Mouse (Mus musculus): ENCODE measurements around the gene Gemin5. TPM values are rescaled to one million over a fixed set of nuclear protein-coding genes. Genes with fewer than 3 reads are reported as not detected.
"Not testable (repeated sequence)": the region's sequence is repeated elsewhere in the genome, so short reads cannot be mapped to it uniquely, and the experiment has no call there.

Gemin5 gene
- polyA plus RNA-seq, 1 experiment: 18.7 TPM

GRCm38 (mm10) chr11:58193326-58193725 lies 25.0 kb upstream of the Gemin5 start:
- TF ChIP-seq REST (IDR thresholded peaks at IDR 0.05; ENCODE audit: insufficient read depth, insufficient read length) (no peak), TCF12 (IDR thresholded peaks at IDR 0.05; ENCODE audit: insufficient read depth, poor library complexity, severe bottlenecking) (no peak), MYOD1 (IDR thresholded peaks at IDR 0.05; ENCODE audit: control insufficient read depth in 1 of 3, insufficient read length in 2 of 3, low read depth in 2 of 3) (no peak), E2F4 (IDR thresholded peaks at IDR 0.05; ENCODE audit: insufficient read depth) (no peak), POLR2A (IDR thresholded peaks at IDR 0.05; ENCODE audit: insufficient read length, low read depth) (no peak), USF1 (IDR thresholded peaks at IDR 0.05; ENCODE audit: low read depth) (no peak), MAX (IDR thresholded peaks at IDR 0.05; ENCODE audit: low read depth) (no peak), MYOG (IDR thresholded peaks at IDR 0.05; ENCODE audit: control insufficient read depth in 1 of 3, insufficient read depth in 1 of 3, insufficient read length in 2 of 3, low read depth in 2 of 3) (no peak), TCF3 (IDR thresholded peaks at IDR 0.05; ENCODE audit: insufficient read length, low read depth) (no peak), POLR2AphosphoS2 (IDR thresholded peaks at IDR 0.05; ENCODE audit: insufficient read length, low read depth) (no peak), CEBPB (IDR thresholded peaks at IDR 0.05; ENCODE audit: insufficient read depth, poor library complexity, severe bottlenecking) (no peak), SRF (IDR thresholded peaks at IDR 0.05; ENCODE audit: control insufficient read depth, insufficient read length, low read depth) (no peak)
- Histone ChIP-seq H3ac (ENCODE audit: control insufficient read depth, insufficient read length) (no peak overlapping the region), H3K27me3 (ENCODE audit: control insufficient read depth, insufficient read depth, insufficient read length) (peaks cover 5% of the 10 kb centered on the region), H3K79me2 (ENCODE audit: control insufficient read depth, insufficient read depth) (no peaks in the 10 kb centered on the region), H3K4me3 (no peak overlapping the region), H3K4me2 (ENCODE audit: low read depth) (no peak overlapping the region), H3K36me3 (ENCODE audit: control insufficient read depth, insufficient read depth) (no peaks in the 10 kb centered on the region)

DNA sequence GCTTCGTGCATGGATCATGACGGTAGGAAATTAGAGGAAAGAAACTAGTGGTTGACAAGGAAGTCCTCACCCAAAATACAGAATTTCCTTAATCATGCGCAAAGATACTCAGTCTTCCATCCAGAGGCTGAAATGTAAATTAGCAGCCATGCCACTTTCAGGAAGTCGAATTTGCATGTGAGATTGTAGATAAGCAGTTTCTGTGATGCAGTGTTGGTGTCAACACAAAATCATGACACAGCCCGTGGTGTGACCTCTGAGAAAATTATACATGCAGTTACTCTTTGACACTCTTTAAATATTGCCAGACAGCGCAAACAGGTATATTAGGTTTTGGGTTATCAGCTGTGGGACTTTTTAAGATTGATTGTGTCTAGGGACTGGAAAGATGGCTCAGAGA lies 21.3 kb upstream of the Gemin5 start:
- no peak overlapping the region for H3K4me2 ChIP-seq (ENCODE audit: low read depth)
- TF ChIP-seq TCF3 (IDR thresholded peaks at IDR 0.05; ENCODE audit: insufficient read length, low read depth) (no peak), MYOD1 (IDR thresholded peaks at IDR 0.05; ENCODE audit: control insufficient read depth in 1 of 3, insufficient read length in 2 of 3, low read depth in 2 of 3) (no peak), TCF12 (IDR thresholded peaks at IDR 0.05; ENCODE audit: insufficient read depth, poor library complexity, severe bottlenecking) (no peak), E2F4 (IDR thresholded peaks at IDR 0.05; ENCODE audit: insufficient read depth) (no peak), POLR2AphosphoS2 (IDR thresholded peaks at IDR 0.05; ENCODE audit: insufficient read length, low read depth) (no peak), CEBPB (IDR thresholded peaks at IDR 0.05; ENCODE audit: insufficient read depth, poor library complexity, severe bottlenecking) (no peak), MYOG (IDR thresholded peaks at IDR 0.05; ENCODE audit: control insufficient read depth in 1 of 3, insufficient read depth in 1 of 3, insufficient read length in 2 of 3, low read depth in 2 of 3) (no peak), MAX (IDR thresholded peaks at IDR 0.05; ENCODE audit: low read depth) (no peak), POLR2A (IDR thresholded peaks at IDR 0.05; ENCODE audit: insufficient read length, low read depth) (no peak), SRF (IDR thresholded peaks at IDR 0.05; ENCODE audit: control insufficient read depth, insufficient read length, low read depth) (no peak)
- no peak overlapping the region for H3K4me3 ChIP-seq
- H3K27me3 ChIP-seq (ENCODE audit: control insufficient read depth, insufficient read depth, insufficient read length): peaks cover 5% of the 10 kb centered on the region
- H3K36me3 ChIP-seq (ENCODE audit: control insufficient read depth, insufficient read depth): no peaks in the 10 kb centered on the region
- H3K79me2 ChIP-seq (ENCODE audit: control insufficient read depth, insufficient read depth): no peaks in the 10 kb centered on the region
- no peak overlapping the region for H3ac ChIP-seq (ENCODE audit: control insufficient read depth, insufficient read length)

DNA sequence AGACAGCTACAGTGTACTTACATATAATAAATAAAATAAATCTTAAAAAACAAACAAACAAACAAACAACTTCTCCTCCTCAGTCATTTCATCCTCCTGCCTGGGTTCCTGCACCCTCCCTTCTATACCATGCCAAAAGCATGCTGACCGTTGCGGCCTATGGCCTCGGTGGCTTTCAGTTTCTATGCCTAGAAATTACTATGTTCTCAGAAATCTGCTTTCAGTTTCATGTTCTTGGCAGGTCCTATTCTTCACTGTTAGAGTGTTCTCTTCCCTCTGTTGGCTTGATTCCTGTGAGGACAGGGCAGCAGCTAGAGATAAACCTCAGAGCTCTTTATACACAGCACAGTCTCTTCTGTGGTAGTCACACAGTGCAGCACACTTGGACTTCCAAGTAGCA lies 15.2 kb upstream of the Gemin5 start:
- Histone ChIP-seq H3K27me3 (ENCODE audit: control insufficient read depth, insufficient read depth, insufficient read length) (peaks cover 5% of the 10 kb centered on the region), H3K4me3 (no peak overlapping the region), H3K79me2 (ENCODE audit: control insufficient read depth, insufficient read depth) (no peaks in the 10 kb centered on the region), H3K4me2 (ENCODE audit: low read depth) (no peak overlapping the region), H3ac (ENCODE audit: control insufficient read depth, insufficient read length) (no peak overlapping the region), H3K36me3 (ENCODE audit: control insufficient read depth, insufficient read depth) (peaks cover 6% of the 10 kb centered on the region)
- TF ChIP-seq TCF12 (IDR thresholded peaks at IDR 0.05; ENCODE audit: insufficient read depth, poor library complexity, severe bottlenecking) (no peak), MYOG (IDR thresholded peaks at IDR 0.05; ENCODE audit: control insufficient read depth in 1 of 3, insufficient read depth in 1 of 3, insufficient read length in 2 of 3, low read depth in 2 of 3) (no peak), POLR2A (IDR thresholded peaks at IDR 0.05; ENCODE audit: insufficient read length, low read depth) (no peak)

DNA sequence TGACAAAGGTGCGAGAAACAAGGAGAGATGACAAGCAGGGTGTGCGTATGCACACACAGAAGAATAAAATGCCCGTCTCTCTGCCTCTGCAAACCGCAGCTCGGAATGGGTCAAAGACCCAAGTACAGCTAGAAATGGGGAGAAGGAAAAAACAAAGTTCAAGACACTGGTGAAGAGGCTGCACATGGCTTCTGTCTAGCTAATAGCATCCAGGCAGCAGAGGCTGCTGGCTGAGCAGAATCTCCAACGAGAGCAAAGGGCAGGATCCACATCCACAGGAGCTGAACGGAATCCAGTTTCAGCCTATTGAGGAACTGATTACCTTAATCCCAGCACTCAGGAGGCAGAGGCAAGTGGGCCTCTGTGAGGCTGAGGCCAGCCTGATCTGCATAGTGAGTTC lies 12.4 kb upstream of the Gemin5 start:
- TF ChIP-seq USF1 (IDR thresholded peaks at IDR 0.05; ENCODE audit: low read depth) (no peak), SRF (IDR thresholded peaks at IDR 0.05; ENCODE audit: control insufficient read depth, insufficient read length, low read depth) (no peak), TCF3 (IDR thresholded peaks at IDR 0.05; ENCODE audit: insufficient read length, low read depth) (no peak), POLR2AphosphoS2 (IDR thresholded peaks at IDR 0.05; ENCODE audit: insufficient read length, low read depth) (no peak), POLR2A (IDR thresholded peaks at IDR 0.05; ENCODE audit: insufficient read length, low read depth) (no peak), MAX (IDR thresholded peaks at IDR 0.05; ENCODE audit: low read depth) (no peak), MYOD1 (IDR thresholded peaks at IDR 0.05; ENCODE audit: control insufficient read depth in 1 of 3, insufficient read length in 2 of 3, low read depth in 2 of 3) (no peak), MYOG (IDR thresholded peaks at IDR 0.05; ENCODE audit: control insufficient read depth in 1 of 3, insufficient read depth in 1 of 3, insufficient read length in 2 of 3, low read depth in 2 of 3) (no peak), TCF12 (IDR thresholded peaks at IDR 0.05; ENCODE audit: insufficient read depth, poor library complexity, severe bottlenecking) (no peak), CEBPB (IDR thresholded peaks at IDR 0.05; ENCODE audit: insufficient read depth, poor library complexity, severe bottlenecking) (no peak), REST (IDR thresholded peaks at IDR 0.05; ENCODE audit: insufficient read depth, insufficient read length) (no peak), E2F4 (IDR thresholded peaks at IDR 0.05; ENCODE audit: insufficient read depth) (no peak)
- H3K36me3 ChIP-seq (ENCODE audit: control insufficient read depth, insufficient read depth): peaks cover 11% of the 10 kb centered on the region
- no peaks in the 10 kb centered on the region for H3K27me3 ChIP-seq (ENCODE audit: control insufficient read depth, insufficient read depth, insufficient read length)

DNA sequence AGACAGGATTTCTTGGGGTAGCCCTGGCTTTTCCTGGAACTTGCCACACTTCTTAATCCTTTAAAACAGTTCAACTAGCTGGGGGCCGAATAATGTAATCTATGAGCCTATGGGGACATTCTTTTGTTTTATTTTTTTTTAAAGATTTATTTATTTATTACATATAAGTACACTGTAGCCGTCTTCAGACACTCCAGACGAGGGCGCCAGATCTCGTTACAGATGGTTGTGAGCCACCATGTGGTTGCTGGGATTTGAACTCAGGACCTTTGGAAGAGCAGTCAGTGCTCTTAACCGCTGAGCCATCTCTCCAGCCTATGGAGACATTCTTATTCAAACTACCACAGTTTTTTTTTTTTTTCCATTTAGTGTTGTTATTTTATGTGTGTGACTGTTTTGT lies 11.6 kb upstream of the Gemin5 start:
- H3K79me2 ChIP-seq (ENCODE audit: control insufficient read depth, insufficient read depth); H3K27me3 ChIP-seq (ENCODE audit: control insufficient read depth, insufficient read depth, insufficient read length); H3K4me3 ChIP-seq; H3K4me2 ChIP-seq (ENCODE audit: low read depth); H3ac ChIP-seq (ENCODE audit: control insufficient read depth, insufficient read length): not testable (repeated sequence)
- H3K36me3 ChIP-seq (ENCODE audit: control insufficient read depth, insufficient read depth): peaks cover 19% of the 10 kb centered on the region

More for the DNA sequence above, 12.4 kb upstream of the Gemin5 start:
- H3K4me2 ChIP-seq (ENCODE audit: low read depth): no peak overlapping the region
- H3K79me2 ChIP-seq (ENCODE audit: control insufficient read depth, insufficient read depth): no peaks in the 10 kb centered on the region
- no peak overlapping the region for H3ac ChIP-seq (ENCODE audit: control insufficient read depth, insufficient read length)
- no peak overlapping the region for H3K4me3 ChIP-seq
